Mouse (Mus musculus) C2C12 (cell line): ENCODE data around the gene Camkmt.

Experiments used
- CEBPB ChIP-seq: IDR thresholded peaks from one replicate; pipeline ENCODE4 v1.6.1; 2011; ENCODE audit warnings: low read depth, mild to moderate bottlenecking, control low read depth, moderate library complexity
- CTCF ChIP-seq: IDR thresholded peaks from one replicate; pipeline ENCODE4 v1.5.1; 2011; ENCODE audit not compliant: control insufficient read depth, insufficient read depth, insufficient read length

DNA sequence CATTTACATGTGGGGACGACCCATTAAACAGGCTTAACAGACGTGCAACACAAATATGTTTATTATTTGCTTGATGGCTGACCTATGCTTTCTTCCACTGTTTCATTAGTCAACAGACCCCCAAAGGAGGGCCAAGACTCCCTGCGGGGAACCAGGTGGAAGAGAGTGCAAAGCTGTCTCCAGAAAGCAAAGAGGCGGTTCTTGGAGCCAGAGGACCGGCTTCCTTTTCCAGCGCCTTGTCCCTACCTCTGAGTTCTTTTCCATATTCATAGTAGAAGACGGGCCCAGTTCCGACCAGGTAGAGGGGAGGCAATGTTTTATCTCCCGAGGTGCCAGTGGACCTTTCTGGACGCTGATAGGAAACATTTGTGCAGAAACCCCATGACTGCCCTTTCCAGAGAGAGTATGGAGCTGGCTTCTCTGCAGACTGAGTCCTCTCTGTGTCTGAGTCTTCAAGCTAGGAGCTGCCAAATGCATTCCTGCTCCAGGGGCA is 399.2 kb downstream of the Camkmt start:
- no peak for TF ChIP-seq CTCF
- no peak for TF ChIP-seq CEBPB
